Mouse (Mus musculus): ENCODE measurements around the gene B130006D01Rik. TPM values are rescaled to one million over a fixed set of nuclear protein-coding genes. Genes with fewer than 3 reads are reported as not detected.

Gene B130006D01Rik
- total RNA-seq (2021), result under 1 TPM; 0.26 to 0.30 TPM
- 0.06 and 0.15 TPM in 2 replicates for polyA plus RNA-seq (2012; rRNA removed)
- long read RNA-seq, result 0 reads

GRCm38 (mm10) chr11:95723287-95723686 lies at the start of gene B130006D01Rik:
Gene B130006D01Rik (plus strand): TSS chr11:95723587.
- TF ChIP-seq EP300 (IDR thresholded peaks at IDR 0.05; ENCODE audit: insufficient read depth, low read depth, low read length) (no peak), POLR2A (IDR thresholded peaks at IDR 0.05; ENCODE audit: insufficient read depth, low read depth, low read length) (no peak), CTCF (IDR thresholded peaks at IDR 0.05) (no peak)
- Histone ChIP-seq H3K79me2 (replicated peaks; ENCODE audit: control insufficient read depth, insufficient read depth, low read length) (peaks cover 10% of the 10 kb centered on the region), H3K27me3 (ENCODE audit: control insufficient read depth, insufficient read depth, low read length) (no peaks in the 10 kb centered on the region), H3K27ac (no peak within 1 kb of the TSS), H3K36me3 (ENCODE audit: control insufficient read depth, insufficient read depth, low read length) (peaks cover 5% of the 10 kb centered on the region; the same call in 1 of the 2 replicates), H3K4me3 (no peak within 1 kb of the TSS), H3K9ac (ENCODE audit: low read depth, low read length) (no peak within 1 kb of the TSS; the same call in 1 of the 2 replicates), H3K4me1 (ENCODE audit: control insufficient read depth, insufficient read depth, low read length) (peaks cover 2% of the 10 kb centered on the region)
- WGBS, result 85% methylated on average over 5 of the region's 5 CpGs
- intact Hi-C loops (cut with DNase I), result no loop called here
- no peak for DNase-seq

- no peak for DNase-seq
- H3K9ac ChIP-seq (ENCODE audit: low read depth, low read length), result no peak overlapping the region
- no peak overlapping the region for H3K27ac ChIP-seq
- TF ChIP-seq POLR2A (IDR thresholded peaks at IDR 0.05; ENCODE audit: insufficient read depth, low read depth, low read length) (no peak), CTCF (IDR thresholded peaks at IDR 0.05) (no peak)
- 92% methylated on average over 14 of the region's 14 CpGs for WGBS
- H3K79me2 ChIP-seq (replicated peaks; ENCODE audit: control insufficient read depth, insufficient read depth, low read length), result no peaks in the 10 kb centered on the region
- intact Hi-C loops (cut with DNase I), result no loop called here
- H3K4me1 ChIP-seq (ENCODE audit: control insufficient read depth, insufficient read depth, low read length), result no peaks in the 10 kb centered on the region
- H3K4me3 ChIP-seq, result no peak overlapping the region
- no peaks in the 10 kb centered on the region for H3K27me3 ChIP-seq (ENCODE audit: control insufficient read depth, insufficient read depth, low read length)
- H3K36me3 ChIP-seq (ENCODE audit: control insufficient read depth, insufficient read depth, low read length), result no peaks in the 10 kb centered on the region
These were observed 47.9 kb upstream of the B130006D01Rik start for GRCm38 (mm10) chr11:95675498-95675897.

- Histone ChIP-seq H3K9ac (ENCODE audit: low read depth, low read length) (no peak overlapping the region), H3K4me3 (no peak overlapping the region), H3K36me3 (ENCODE audit: control insufficient read depth, insufficient read depth, low read length) (no peaks in the 10 kb centered on the region), H3K27ac (no peak overlapping the region), H3K79me2 (replicated peaks; ENCODE audit: control insufficient read depth, insufficient read depth, low read length) (no peaks in the 10 kb centered on the region), H3K4me1 (ENCODE audit: control insufficient read depth, insufficient read depth, low read length) (no peaks in the 10 kb centered on the region), H3K27me3 (ENCODE audit: control insufficient read depth, insufficient read depth, low read length) (no peaks in the 10 kb centered on the region)
- DNase-seq, result peak; percentile 33 to 41
- intact Hi-C loops (cut with DNase I), result no loop called here
- TF ChIP-seq CTCF (IDR thresholded peaks at IDR 0.05) (peak; percentile 27), POLR2A (IDR thresholded peaks at IDR 0.05; ENCODE audit: insufficient read depth, low read depth, low read length) (no peak), EP300 (IDR thresholded peaks at IDR 0.05; ENCODE audit: insufficient read depth, low read depth, low read length) (no peak)
- WGBS, result 37% methylated on average over 6 of the region's 6 CpGs
These were observed 47.1 kb upstream of the B130006D01Rik start for GRCm38 (mm10) chr11:95676307-95676706.

- Histone ChIP-seq H3K27ac (no peak overlapping the region), H3K4me1 (ENCODE audit: control insufficient read depth, insufficient read depth, low read length) (no peaks in the 10 kb centered on the region), H3K79me2 (replicated peaks; ENCODE audit: control insufficient read depth, insufficient read depth, low read length) (no peaks in the 10 kb centered on the region), H3K9ac (ENCODE audit: low read depth, low read length) (no peak overlapping the region), H3K27me3 (ENCODE audit: control insufficient read depth, insufficient read depth, low read length) (no peaks in the 10 kb centered on the region), H3K36me3 (ENCODE audit: control insufficient read depth, insufficient read depth, low read length) (no peaks in the 10 kb centered on the region), H3K4me3 (no peak overlapping the region)
- no peak for TF ChIP-seq POLR2A (IDR thresholded peaks at IDR 0.05; ENCODE audit: insufficient read depth, low read depth, low read length)
- no peak for TF ChIP-seq CTCF (IDR thresholded peaks at IDR 0.05)
- TF ChIP-seq EP300 (IDR thresholded peaks at IDR 0.05; ENCODE audit: insufficient read depth, low read depth, low read length), result no peak
- no peak for DNase-seq
- intact Hi-C loops (cut with DNase I), result no loop called here
- WGBS, result 84% methylated on average over 14 of the region's 14 CpGs
These were observed 45.3 kb upstream of the B130006D01Rik start for GRCm38 (mm10) chr11:95677925-95678701.

- TF ChIP-seq POLR2A (IDR thresholded peaks at IDR 0.05; ENCODE audit: insufficient read depth, low read depth, low read length) (no peak), CTCF (IDR thresholded peaks at IDR 0.05) (no peak)
- no peaks in the 10 kb centered on the region for H3K36me3 ChIP-seq (ENCODE audit: control insufficient read depth, insufficient read depth, low read length)
- H3K4me3 ChIP-seq, result no peak overlapping the region
- no peak overlapping the region for H3K9ac ChIP-seq (ENCODE audit: low read depth, low read length)
- H3K4me1 ChIP-seq (ENCODE audit: control insufficient read depth, insufficient read depth, low read length), result no peaks in the 10 kb centered on the region
- intact Hi-C loops (cut with DNase I), result no loop called here
- no peaks in the 10 kb centered on the region for H3K79me2 ChIP-seq (replicated peaks; ENCODE audit: control insufficient read depth, insufficient read depth, low read length)
- no peak overlapping the region for H3K27ac ChIP-seq
- 47% methylated on average over 9 of the region's 9 CpGs for WGBS
- no peaks in the 10 kb centered on the region for H3K27me3 ChIP-seq (ENCODE audit: control insufficient read depth, insufficient read depth, low read length)
- DNase-seq, result no peak
These were observed 41.3 kb upstream of the B130006D01Rik start for GRCm38 (mm10) chr11:95681995-95682601.

GRCm38 (mm10) chr11:95682946-95683345 lies 40.4 kb upstream of the B130006D01Rik start:
- 83% methylated on average over 3 of the region's 3 CpGs for WGBS
- H3K4me3 ChIP-seq, result no peak overlapping the region
- no peak for TF ChIP-seq POLR2A (IDR thresholded peaks at IDR 0.05; ENCODE audit: insufficient read depth, low read depth, low read length)
- TF ChIP-seq EP300 (IDR thresholded peaks at IDR 0.05; ENCODE audit: insufficient read depth, low read depth, low read length), result no peak
- TF ChIP-seq CTCF (IDR thresholded peaks at IDR 0.05), result no peak
- no peaks in the 10 kb centered on the region for H3K36me3 ChIP-seq (ENCODE audit: control insufficient read depth, insufficient read depth, low read length)
- no peaks in the 10 kb centered on the region for H3K79me2 ChIP-seq (replicated peaks; ENCODE audit: control insufficient read depth, insufficient read depth, low read length)
- intact Hi-C loops (cut with DNase I), result no loop called here
- H3K4me1 ChIP-seq (ENCODE audit: control insufficient read depth, insufficient read depth, low read length), result 0 out of 2 replicates have a peak, but pooled peaks cover 1% of the 10 kb centered on the region
- H3K27me3 ChIP-seq (ENCODE audit: control insufficient read depth, insufficient read depth, low read length), result no peaks in the 10 kb centered on the region
- H3K27ac ChIP-seq, result no peak overlapping the region
- DNase-seq, result no peak
- no peak overlapping the region for H3K9ac ChIP-seq (ENCODE audit: low read depth, low read length)
